Mouse (Mus musculus) brain, embryonic 14.5 days (tissue): ENCODE data around the gene Frmd4b.

Experiments used
- CTCF ChIP-seq: fragments of 200-500 bp; IDR thresholded peaks from 2 replicates; pipeline ENCODE4 v1.5.1; 2012; ENCODE audit warnings: inconsistent platforms, mild to moderate bottlenecking, moderate library complexity, borderline replicate concordance; ENCODE audit not compliant: insufficient read depth, insufficient read length; ENCODE audit errors: extremely low read depth
- POLR2A ChIP-seq: fragments of 200-500 bp; IDR thresholded peaks from 2 replicates; pipeline ENCODE4 v1.6.1; 2012; ENCODE audit warnings: mild to moderate bottlenecking, inconsistent platforms, borderline replicate concordance; ENCODE audit not compliant: poor library complexity, insufficient read depth, insufficient read length, severe bottlenecking; ENCODE audit errors: extremely low read depth

- TF ChIP-seq POLR2A (no peak), CTCF (no peak)
Observed at GRCm38 (mm10) chr6:97387388-97387787, 230.0 kb downstream of the Frmd4b start.
